30 mouse cellular contexts compared by ENCODE assay signal in the genomic region with DNA sequence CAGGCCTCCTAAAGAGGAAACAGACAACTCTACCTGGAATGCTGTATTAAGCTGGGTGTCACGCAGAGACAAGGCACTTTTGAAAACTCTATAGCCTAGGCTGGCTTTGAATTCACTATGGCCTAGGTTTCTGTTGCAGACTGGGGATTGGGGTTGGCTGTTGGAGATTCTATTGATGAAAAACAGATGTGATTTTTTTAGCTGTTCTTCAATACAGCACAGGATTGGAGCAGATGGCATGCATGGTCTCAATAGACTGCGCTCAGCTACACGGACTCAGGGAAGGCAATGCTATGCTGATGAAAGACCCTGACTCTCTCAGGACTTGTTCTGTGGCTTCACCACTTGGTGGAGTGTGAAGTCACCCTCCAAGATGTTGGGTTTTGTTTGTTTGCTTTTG. TPM values are rescaled to one million over a fixed set of nuclear protein-coding genes. Genes with fewer than 3 reads are reported as not detected.
A peak's percentile ranks its signal among the peaks of the same experiment; 100 is the strongest.
DNase-seq lines count a peak whose midpoint lies in the region; ATAC-seq and TF ChIP-seq lines count a peak whose summit lies in the region.
"Had no signal": no experiment of that assay in that cellular context is flagged by ENCODE, and none has a peak within 500 bp of the region (broad histone marks: within the 10 kb centered on the region; RNA-seq: fewer than 3 reads in every experiment).

No protein-coding gene starts in this region.

- H3K9ac ChIP-seq in embryonic facial prominence, embryonic 11.5 days (replicated peaks; ENCODE audit: low read length) = no peak overlapping the region
- H3K9ac ChIP-seq in embryonic facial prominence, embryonic 14.5 days (ENCODE audit: low read depth, low read length) = no peak overlapping the region
- no peak overlapping the region for H3K9ac ChIP-seq in limb, embryonic 11.5 days (ENCODE audit: low read length)
- no peak overlapping the region for H3K9ac ChIP-seq in midbrain, embryonic 13.5 days (replicated peaks)
- H3K9ac ChIP-seq: forebrain, embryonic 13.5 days; heart, embryonic 13.5 days; hindbrain, embryonic 15.5 days; limb, embryonic 15.5 days; liver, embryonic 13.5 days had no signal

- no peaks in the 10 kb centered on the region for H3K9me3 ChIP-seq in embryonic facial prominence, embryonic 11.5 days (replicated peaks; ENCODE audit: control insufficient read depth, low read length)
- H3K9me3 ChIP-seq in embryonic facial prominence, embryonic 14.5 days (ENCODE audit: control insufficient read depth, low read length) = no peaks in the 10 kb centered on the region
- no peaks in the 10 kb centered on the region for H3K9me3 ChIP-seq in limb, embryonic 11.5 days (ENCODE audit: control insufficient read depth, low read length)
- no peaks in the 10 kb centered on the region for H3K9me3 ChIP-seq in midbrain, embryonic 13.5 days
- H3K9me3 ChIP-seq: forebrain, embryonic 13.5 days; heart, embryonic 13.5 days; hindbrain, embryonic 10.5 days; hindbrain, embryonic 15.5 days; limb, embryonic 15.5 days; liver, embryonic 13.5 days had no signal

- no peak overlapping the region for H3K4me2 ChIP-seq in embryonic facial prominence, embryonic 11.5 days (ENCODE audit: low read depth, low read length)
- H3K4me2 ChIP-seq in embryonic facial prominence, embryonic 14.5 days (ENCODE audit: low read depth, low read length) = no peak overlapping the region
- no peak overlapping the region for H3K4me2 ChIP-seq in limb, embryonic 11.5 days (ENCODE audit: low read depth, severe bottlenecking)
- H3K4me2 ChIP-seq in midbrain, embryonic 13.5 days (replicated peaks) = no peak overlapping the region
- H3K4me2 ChIP-seq: forebrain, embryonic 13.5 days; heart, embryonic 13.5 days; hindbrain, embryonic 15.5 days; limb, embryonic 15.5 days; liver, embryonic 13.5 days had no signal

- intact Hi-C loops in left cerebral cortex, adult 2 months (cut with DNase I) = no loop called here

- no peak overlapping the region for H3K4me3 ChIP-seq in embryonic facial prominence, embryonic 11.5 days (ENCODE audit: low read depth, low read length)
- H3K4me3 ChIP-seq in embryonic facial prominence, embryonic 14.5 days (ENCODE audit: low read depth, low read length) = no peak overlapping the region
- H3K4me3 ChIP-seq in limb, embryonic 11.5 days (ENCODE audit: low read depth, low read length) = no peak overlapping the region
- no peak overlapping the region for H3K4me3 ChIP-seq in left cerebral cortex, adult 2 months
- H3K4me3 ChIP-seq in midbrain, embryonic 13.5 days (replicated peaks) = no peak overlapping the region
- H3K4me3 ChIP-seq: forebrain, embryonic 13.5 days; gastrocnemius, adult 2 months; heart, embryonic 13.5 days; hindbrain, embryonic 10.5 days; hindbrain, embryonic 15.5 days; limb, embryonic 15.5 days; liver, embryonic 13.5 days; megakaryocyte, embryonic 14.5 days had no signal

- peak; percentile 82; the same call in 1 of the 2 replicates for ATAC-seq in embryonic facial prominence, embryonic 11.5 days (replicated peaks; ENCODE audit: insufficient number of reproducible peaks, low FRiP score, low TSS enrichment, low read depth)
- peak; percentile 82 for ATAC-seq in embryonic facial prominence, embryonic 14.5 days (ENCODE audit: low read depth)
- peak; percentile 72; the same call in 1 of the 2 replicates for ATAC-seq in limb, embryonic 11.5 days (ENCODE audit: insufficient number of reproducible peaks, low FRiP score, low TSS enrichment, low read depth)
- no peak for ATAC-seq in midbrain, embryonic 13.5 days
- ATAC-seq: forebrain, embryonic 13.5 days; lung, postnatal 0 days had no signal

- no peak overlapping the region for H3K27ac ChIP-seq in embryonic facial prominence, embryonic 11.5 days (replicated peaks; ENCODE audit: low read depth, low read length)
- no peak overlapping the region for H3K27ac ChIP-seq in embryonic facial prominence, embryonic 14.5 days (replicated peaks; ENCODE audit: low read depth, low read length)
- H3K27ac ChIP-seq in limb, embryonic 11.5 days (replicated peaks; ENCODE audit: low read depth, low read length) = no peak overlapping the region
- H3K27ac ChIP-seq in left cerebral cortex, adult 2 months = no peak overlapping the region
- H3K27ac ChIP-seq in midbrain, embryonic 13.5 days = no peak overlapping the region
- H3K27ac ChIP-seq: forebrain, embryonic 13.5 days; gastrocnemius, adult 2 months; heart, embryonic 13.5 days; hindbrain, embryonic 10.5 days; hindbrain, embryonic 15.5 days; limb, embryonic 15.5 days; liver, embryonic 13.5 days had no signal

- DNase-seq in embryonic facial prominence, embryonic 11.5 days (ENCODE audit: low spot score) = peak; percentile 64
- DNase-seq in embryonic facial prominence, embryonic 14.5 days (ENCODE audit: low spot score) = peak; percentile 57
- peak; percentile 30 for DNase-seq in limb, embryonic 11.5 days (ENCODE audit: low spot score)
- no peak for DNase-seq in left cerebral cortex, adult 2 months (ENCODE audit: extremely low spot score in 1 of 2, low spot score in 2 of 2)
- no peak for DNase-seq in kidney, postnatal 4 days
- DNase-seq: adrenal gland, adult 8-10 months; B cell, adult 2 months; cerebellum, adult 2 months; cerebellum, postnatal 14 days; gastrocnemius, adult 2 months; heart, postnatal 10 days; kidney, adult 18-20 months; kidney, postnatal 36 days; liver, embryonic 13.5 days; lung, adult 18-20 months; lung, postnatal 4 days; midbrain, embryonic 14.5 days had no signal

- H3K27me3 ChIP-seq in embryonic facial prominence, embryonic 11.5 days (ENCODE audit: control insufficient read depth, insufficient read depth, low read length) = no peaks in the 10 kb centered on the region
- no peaks in the 10 kb centered on the region for H3K27me3 ChIP-seq in embryonic facial prominence, embryonic 14.5 days (replicated peaks; ENCODE audit: control insufficient read depth, insufficient read depth, low read length)
- no peaks in the 10 kb centered on the region for H3K27me3 ChIP-seq in limb, embryonic 11.5 days (ENCODE audit: control insufficient read depth, insufficient read depth, low read length)
- H3K27me3 ChIP-seq in midbrain, embryonic 13.5 days = no peaks in the 10 kb centered on the region
- H3K27me3 ChIP-seq: forebrain, embryonic 13.5 days; heart, embryonic 13.5 days; hindbrain, embryonic 15.5 days; limb, embryonic 15.5 days; liver, embryonic 13.5 days; megakaryocyte, embryonic 14.5 days had no signal

- WGBS in embryonic facial prominence, embryonic 11.5 days = 39% methylated on average over 3 of the region's 3 CpGs
- WGBS in embryonic facial prominence, embryonic 14.5 days = 29% methylated on average over 3 of the region's 3 CpGs
- 41% methylated on average over 3 of the region's 3 CpGs for WGBS in limb, embryonic 11.5 days
- WGBS in midbrain, embryonic 13.5 days = 81% methylated on average over 3 of the region's 3 CpGs

- H3K36me3 ChIP-seq in embryonic facial prominence, embryonic 11.5 days (replicated peaks; ENCODE audit: control insufficient read depth, insufficient read depth, low read depth, low read length) = no peaks in the 10 kb centered on the region
- no peaks in the 10 kb centered on the region for H3K36me3 ChIP-seq in embryonic facial prominence, embryonic 14.5 days (ENCODE audit: control insufficient read depth, insufficient read depth, low read length)
- no peaks in the 10 kb centered on the region for H3K36me3 ChIP-seq in limb, embryonic 11.5 days (ENCODE audit: control insufficient read depth, insufficient read depth, low read length)
- H3K36me3 ChIP-seq in midbrain, embryonic 13.5 days = no peaks in the 10 kb centered on the region
- H3K36me3 ChIP-seq: heart, embryonic 13.5 days; hindbrain, embryonic 10.5 days; hindbrain, embryonic 15.5 days; limb, embryonic 15.5 days; liver, embryonic 13.5 days had no signal

- TF ChIP-seq CTCF in left cerebral cortex, adult 2 months (IDR thresholded peaks at IDR 0.05) = no peak

- H3K4me1 ChIP-seq in embryonic facial prominence, embryonic 11.5 days (ENCODE audit: control insufficient read depth, insufficient read depth, low read length) = no peaks in the 10 kb centered on the region
- no peaks in the 10 kb centered on the region for H3K4me1 ChIP-seq in embryonic facial prominence, embryonic 14.5 days (ENCODE audit: control insufficient read depth, insufficient read depth, low read length)
- no peaks in the 10 kb centered on the region; the same call in 1 of the 2 replicates for H3K4me1 ChIP-seq in limb, embryonic 11.5 days (ENCODE audit: control insufficient read depth, insufficient read depth, low read length)
- H3K4me1 ChIP-seq in midbrain, embryonic 13.5 days (replicated peaks) = no peaks in the 10 kb centered on the region
- H3K4me1 ChIP-seq: forebrain, embryonic 13.5 days; heart, embryonic 13.5 days; hindbrain, embryonic 10.5 days; hindbrain, embryonic 15.5 days; limb, embryonic 15.5 days; liver, embryonic 13.5 days; megakaryocyte, embryonic 14.5 days had no signal

RNA-seq across cellular contexts. Expression of gene Slc34a2, which starts 26.6 kb away (rescaled TPM):
- polyA plus RNA-seq in embryonic facial prominence, embryonic 11.5 days (2014; fragmentation: Nextera tagmentation; extraction: Ambion mirVana) = 0.14 TPM in 1 of 2 replicates, not detected in the other
- polyA plus RNA-seq in embryonic facial prominence, embryonic 14.5 days (2014; fragmentation: Nextera tagmentation; extraction: Ambion mirVana) = 0.34 and 0.72 TPM in 2 replicates
- not detected in 2 replicates for polyA plus RNA-seq in limb, embryonic 11.5 days (2014; fragmentation: Nextera tagmentation; extraction: Ambion mirVana)
- total RNA-seq in left cerebral cortex, adult 2 months (2021) = not detected
- polyA plus RNA-seq in midbrain, embryonic 13.5 days (2015; fragmentation: Nextera tagmentation; extraction: Ambion mirVana) = 0.04 TPM in 1 of 2 replicates, not detected in the other
- total RNA-seq: adrenal gland, adult 8-10 months; gastrocnemius, adult 2 months; heart, postnatal 10 days; layer of hippocampus, adult 8-10 months; layer of hippocampus, postnatal 25 days; monocyte, adult 5-6 weeks had no signal
- polyA plus RNA-seq: forebrain, embryonic 13.5 days; heart, embryonic 13.5 days; hindbrain, embryonic 10.5 days; midbrain, embryonic 14.5 days; neural tube, embryonic 14.5 days; stomach, embryonic 14.5 days had no signal

Comparison
In these comparisons a context has a peak if more than half of its experiments do, and no peak if none do; other contexts are left out.
1. DNase-seq: peak in embryonic facial prominence, embryonic 11.5 days (single experiment), embryonic facial prominence, embryonic 14.5 days (single experiment) and limb, embryonic 11.5 days (single experiment); none in left cerebral cortex, adult 2 months (0 of 2) and kidney, postnatal 4 days (0 of 2).